Mouse (Mus musculus) erythroblast, embryonic 14.5 days (primary cell): ENCODE results near the gene Tmem170b. TPM values are rescaled to one million over a fixed set of nuclear protein-coding genes. Genes with fewer than 3 reads are reported as not detected.

Source experiments
- H3K27me3 ChIP-seq: 2 replicates; pipeline ENCODE4 v1.6.1; 2012; ENCODE audit warnings: inconsistent platforms; ENCODE audit not compliant: control insufficient read depth
- H3K36me3 ChIP-seq: 2 replicates; pipeline ENCODE4 v1.6.1; 2012; ENCODE audit warnings: mild to moderate bottlenecking, inconsistent platforms; ENCODE audit not compliant: control insufficient read depth
- H3K4me1 ChIP-seq: 2 replicates; pipeline ENCODE4 v1.6.1; 2012; ENCODE audit warnings: inconsistent platforms; ENCODE audit not compliant: control insufficient read depth
- H3K4me3 ChIP-seq: replicated peaks from 2 replicates; pipeline ENCODE3; 2012; ENCODE audit warnings: moderate library complexity, mild to moderate bottlenecking, inconsistent platforms
- H3K9me3 ChIP-seq: 2 replicates; pipeline ENCODE4 v1.6.1; 2012; ENCODE audit warnings: low read length, inconsistent platforms, mixed read lengths; ENCODE audit not compliant: control insufficient read depth
- GATA1 ChIP-seq: IDR thresholded peaks from 2 replicates; pipeline ENCODE4 v1.6.1; 2012; ENCODE audit warnings: low read length, inconsistent platforms, mixed read lengths
- TAL1 ChIP-seq: IDR thresholded peaks from 3 replicates; pipeline ENCODE4 v1.6.1; 2012; ENCODE audit warnings: low read length, inconsistent platforms, mixed read lengths
- polyA plus RNA-seq: library from polyadenylated mRNA; stranded (reverse); fragments of >175 nt; gene quantifications from 2 replicates; pipeline ENCODE4 v1.2.3, GENCODE M21; 2012

The Tmem170b gene
- polyA plus RNA-seq, 1 experiment: 0.10 TPM

DNA sequence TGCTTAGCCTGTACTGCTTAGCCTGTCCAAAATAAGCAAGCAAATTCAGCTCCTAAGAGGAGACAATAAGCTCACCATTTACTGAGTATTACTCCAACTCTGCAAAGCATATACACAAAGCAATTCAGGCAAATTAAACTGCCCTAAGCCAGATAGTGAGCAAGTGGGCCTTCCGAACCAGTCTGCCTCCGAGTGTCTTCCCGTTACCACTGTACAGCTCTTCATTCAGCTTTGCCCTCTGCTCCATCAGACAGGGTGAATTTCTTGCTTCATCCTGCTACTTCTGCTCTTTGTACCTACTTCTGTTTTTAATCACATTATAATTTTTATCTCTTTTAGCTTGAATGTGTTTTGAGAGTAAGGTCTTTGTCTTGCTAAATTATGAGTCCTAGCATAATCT lies 1.9 kb downstream of the Tmem170b start:
- Histone ChIP-seq H3K36me3 (no peaks in the 10 kb centered on the region), H3K27me3 (no peaks in the 10 kb centered on the region), H3K4me1 (peaks cover 36% of the 10 kb centered on the region), H3K4me3 (no peak overlapping the region), H3K9me3 (no peaks in the 10 kb centered on the region)
- TF ChIP-seq TAL1 (no peak), GATA1 (no peak)

DNA sequence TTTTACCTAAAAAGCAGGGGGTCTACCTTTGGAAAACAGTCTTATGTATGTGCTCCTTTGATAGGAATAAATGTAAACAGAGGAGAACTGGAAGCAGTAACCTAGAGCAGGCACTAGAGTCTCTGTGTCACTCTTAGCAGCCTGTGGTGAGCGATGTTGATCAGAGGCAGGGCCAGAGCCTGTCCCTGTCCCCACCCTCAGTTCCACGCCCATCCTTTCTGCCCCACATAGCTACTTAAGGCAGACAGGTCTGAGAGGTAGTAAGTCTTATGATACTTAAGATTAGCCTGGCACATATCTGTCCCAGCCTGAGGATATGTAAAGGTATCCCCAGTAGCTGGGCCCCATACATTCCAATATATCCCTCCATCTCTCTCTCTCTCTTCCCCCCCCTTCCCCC lies 2.9 kb downstream of the Tmem170b start:
- TF ChIP-seq TAL1 (no peak), GATA1 (no peak)
- Histone ChIP-seq H3K4me3 (no peak overlapping the region), H3K27me3 (no peaks in the 10 kb centered on the region), H3K36me3 (no peaks in the 10 kb centered on the region), H3K4me1 (peaks cover 34% of the 10 kb centered on the region), H3K9me3 (no peaks in the 10 kb centered on the region)

DNA sequence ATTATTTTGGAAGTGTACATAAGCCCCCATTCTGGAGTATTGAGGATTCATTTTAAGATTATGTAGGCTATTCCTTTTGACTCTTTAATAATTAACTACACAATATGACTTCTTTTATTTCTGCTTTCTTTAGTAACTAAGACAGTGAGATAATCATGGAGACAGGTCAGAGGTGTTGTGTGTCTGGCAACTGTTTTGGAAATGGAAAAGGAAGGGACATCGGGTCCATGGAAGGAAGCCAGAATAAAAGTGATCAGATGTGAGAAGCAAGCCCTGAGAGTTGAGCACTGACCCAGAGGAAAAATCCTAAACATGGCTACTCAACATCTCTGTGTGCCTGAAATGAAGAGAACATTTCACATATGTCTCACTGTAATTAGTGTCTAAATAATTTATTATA lies 5.3 kb downstream of the Tmem170b start:
- no peak for TF ChIP-seq TAL1
- no peak for TF ChIP-seq GATA1
- no peaks in the 10 kb centered on the region for H3K9me3 ChIP-seq
- H3K4me1 ChIP-seq: peaks cover 27% of the 10 kb centered on the region
- no peaks in the 10 kb centered on the region for H3K36me3 ChIP-seq
- H3K27me3 ChIP-seq: no peaks in the 10 kb centered on the region
- no peak overlapping the region for H3K4me3 ChIP-seq

DNA sequence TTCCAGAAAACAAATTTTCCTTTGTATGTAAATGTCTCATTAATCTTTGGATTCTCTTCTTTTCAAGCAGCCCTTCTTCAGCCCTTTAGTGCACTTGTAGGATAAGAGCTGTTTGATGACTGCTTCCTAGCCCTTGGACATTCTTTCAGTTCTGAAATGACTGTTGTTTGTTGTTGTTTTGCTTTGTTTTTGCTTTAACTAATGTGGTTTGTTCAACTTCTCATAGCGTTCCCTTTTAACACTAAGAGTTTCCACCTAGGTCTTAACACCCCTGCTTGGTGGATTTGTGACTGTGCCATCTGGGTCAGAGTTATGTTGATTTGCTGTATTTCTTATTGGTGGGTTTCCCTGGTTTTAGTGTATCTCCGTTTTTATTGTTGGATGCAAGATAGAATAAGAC lies 8.8 kb downstream of the Tmem170b start:
- no peaks in the 10 kb centered on the region for H3K36me3 ChIP-seq

DNA sequence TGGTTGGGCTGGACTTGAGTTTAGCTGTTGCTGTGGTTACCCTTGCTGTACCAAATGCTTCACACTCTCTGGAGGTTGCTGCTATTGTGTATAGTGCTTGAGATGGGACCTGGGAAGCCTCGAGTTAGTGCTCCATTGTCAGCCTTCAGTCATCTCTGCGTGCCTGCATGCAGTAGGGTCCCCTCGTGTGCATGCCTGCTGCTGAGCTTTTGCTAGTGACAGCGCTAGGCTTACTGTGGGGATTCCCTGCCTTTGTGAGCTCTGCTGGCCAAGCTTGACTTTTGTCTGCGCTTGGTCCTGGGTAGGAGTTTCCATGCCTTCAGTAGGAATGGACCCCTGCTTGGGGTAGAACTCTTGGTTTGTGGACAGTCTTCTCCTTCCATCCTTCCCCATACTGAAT lies 9.3 kb downstream of the Tmem170b start:
- no peaks in the 10 kb centered on the region for H3K9me3 ChIP-seq
- peaks cover 19% of the 10 kb centered on the region for H3K4me1 ChIP-seq
- H3K36me3 ChIP-seq: no peaks in the 10 kb centered on the region
- H3K27me3 ChIP-seq: no peaks in the 10 kb centered on the region
- no peak overlapping the region for H3K4me3 ChIP-seq
- TF ChIP-seq TAL1 (no peak), GATA1 (no peak)

More for the DNA sequence above, 8.8 kb downstream of the Tmem170b start:
- H3K4me3 ChIP-seq: no peak overlapping the region
- TF ChIP-seq GATA1 (no peak), TAL1 (no peak)
- peaks cover 14% of the 10 kb centered on the region for H3K4me1 ChIP-seq
- no peaks in the 10 kb centered on the region for H3K27me3 ChIP-seq
- no peaks in the 10 kb centered on the region for H3K9me3 ChIP-seq

DNA sequence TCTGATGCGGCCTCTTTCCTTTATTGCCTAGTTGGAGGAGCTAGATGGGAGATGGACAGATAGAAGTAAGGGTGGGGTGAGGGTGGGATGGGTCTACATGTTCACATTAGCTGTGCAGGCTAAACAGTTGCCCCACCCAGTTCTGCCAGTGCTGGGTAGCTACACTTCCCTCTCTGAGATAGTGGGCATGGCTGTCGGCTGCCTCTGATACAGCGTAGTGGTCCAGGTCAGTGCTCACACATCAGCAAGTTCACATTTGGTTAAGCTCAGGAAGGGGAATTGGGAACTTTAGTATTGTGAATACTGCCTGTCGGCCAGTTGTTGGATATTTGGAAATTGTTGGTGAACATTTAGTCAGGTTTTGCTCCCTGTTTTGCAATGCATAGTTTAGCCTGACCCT lies 13.8 kb downstream of the Tmem170b start:
- Histone ChIP-seq H3K4me3 (no peak overlapping the region), H3K4me1 (peaks cover 21% of the 10 kb centered on the region)

DNA sequence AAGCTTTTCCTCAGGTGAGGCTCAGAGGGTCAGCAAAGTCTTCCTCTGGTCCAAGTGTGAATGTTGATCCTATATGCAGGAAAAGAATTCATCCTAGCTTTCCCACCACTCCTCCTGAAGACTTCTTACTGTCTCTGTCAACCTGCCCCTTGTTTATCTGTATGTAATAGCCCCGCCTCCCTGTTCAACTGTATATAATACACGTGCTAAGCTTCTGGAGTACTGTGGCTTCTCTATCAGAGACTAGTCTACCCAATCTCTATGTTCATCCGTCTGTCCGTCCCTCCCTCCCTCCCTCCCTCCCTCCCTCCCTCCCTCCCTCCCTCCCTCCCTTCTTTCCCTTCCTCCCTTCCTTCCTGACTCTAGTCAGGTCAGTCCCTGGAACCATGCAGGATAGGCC lies 14.4 kb downstream of the Tmem170b start:
- Histone ChIP-seq H3K9me3 (no peaks in the 10 kb centered on the region), H3K27me3 (no peaks in the 10 kb centered on the region), H3K36me3 (no peaks in the 10 kb centered on the region), H3K4me1 (peaks cover 18% of the 10 kb centered on the region), H3K4me3 (no peak overlapping the region)
- TF ChIP-seq GATA1 (no peak), TAL1 (no peak)

More for the DNA sequence above, 13.8 kb downstream of the Tmem170b start:
- Histone ChIP-seq H3K36me3 (no peaks in the 10 kb centered on the region), H3K9me3 (no peaks in the 10 kb centered on the region), H3K27me3 (no peaks in the 10 kb centered on the region)
- TF ChIP-seq GATA1 (no peak), TAL1 (no peak)

DNA sequence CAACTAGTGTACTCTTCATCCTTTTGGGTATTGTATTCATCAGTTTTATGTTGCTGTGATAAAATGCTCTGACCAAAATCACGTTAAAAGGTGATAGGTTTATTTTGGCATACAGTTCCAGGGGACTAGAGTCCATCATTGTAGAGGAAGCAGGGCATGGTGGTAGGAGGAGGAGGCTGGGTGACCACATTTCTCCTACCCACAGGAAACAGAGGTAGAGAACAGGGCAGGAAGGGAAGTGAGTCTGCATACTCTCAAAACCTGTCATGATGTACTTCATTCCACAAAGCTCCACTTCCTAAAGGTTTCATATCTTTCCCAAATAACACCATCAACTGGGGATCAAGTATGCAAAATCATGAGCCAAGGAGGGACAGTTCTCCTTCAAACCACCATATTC lies 18.4 kb downstream of the Tmem170b start:
- H3K4me1 ChIP-seq: peaks cover 10% of the 10 kb centered on the region

DNA sequence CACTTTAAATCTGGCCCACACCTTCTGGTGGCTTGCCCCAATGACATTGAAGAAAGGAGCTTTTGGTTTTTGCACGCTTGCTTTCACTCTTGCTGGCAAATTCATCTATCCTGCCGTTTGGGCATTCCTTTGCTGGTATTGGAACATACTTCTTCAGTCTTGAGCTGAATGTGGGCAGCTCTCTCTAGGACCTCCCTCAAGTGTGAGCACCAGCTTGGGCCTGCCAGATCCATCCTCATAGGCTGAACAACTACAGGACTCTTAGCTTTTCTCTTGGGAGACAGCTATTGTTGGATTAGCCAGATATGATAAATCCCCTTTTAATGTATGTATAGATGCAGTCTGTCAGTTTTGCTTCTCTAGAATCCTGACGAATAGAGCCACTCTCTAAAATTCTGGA lies 19.5 kb downstream of the Tmem170b start:
- Histone ChIP-seq H3K36me3 (peaks cover 3% of the 10 kb centered on the region), H3K4me3 (no peak overlapping the region), H3K9me3 (no peaks in the 10 kb centered on the region), H3K4me1 (no peaks in the 10 kb centered on the region), H3K27me3 (no peaks in the 10 kb centered on the region)
- TF ChIP-seq GATA1 (no peak), TAL1 (no peak)

More for the DNA sequence above, 18.4 kb downstream of the Tmem170b start:
- TF ChIP-seq TAL1 (no peak), GATA1 (no peak)
- H3K27me3 ChIP-seq: no peaks in the 10 kb centered on the region
- peaks cover 3% of the 10 kb centered on the region for H3K36me3 ChIP-seq
- H3K4me3 ChIP-seq: no peak overlapping the region
- no peaks in the 10 kb centered on the region for H3K9me3 ChIP-seq

DNA sequence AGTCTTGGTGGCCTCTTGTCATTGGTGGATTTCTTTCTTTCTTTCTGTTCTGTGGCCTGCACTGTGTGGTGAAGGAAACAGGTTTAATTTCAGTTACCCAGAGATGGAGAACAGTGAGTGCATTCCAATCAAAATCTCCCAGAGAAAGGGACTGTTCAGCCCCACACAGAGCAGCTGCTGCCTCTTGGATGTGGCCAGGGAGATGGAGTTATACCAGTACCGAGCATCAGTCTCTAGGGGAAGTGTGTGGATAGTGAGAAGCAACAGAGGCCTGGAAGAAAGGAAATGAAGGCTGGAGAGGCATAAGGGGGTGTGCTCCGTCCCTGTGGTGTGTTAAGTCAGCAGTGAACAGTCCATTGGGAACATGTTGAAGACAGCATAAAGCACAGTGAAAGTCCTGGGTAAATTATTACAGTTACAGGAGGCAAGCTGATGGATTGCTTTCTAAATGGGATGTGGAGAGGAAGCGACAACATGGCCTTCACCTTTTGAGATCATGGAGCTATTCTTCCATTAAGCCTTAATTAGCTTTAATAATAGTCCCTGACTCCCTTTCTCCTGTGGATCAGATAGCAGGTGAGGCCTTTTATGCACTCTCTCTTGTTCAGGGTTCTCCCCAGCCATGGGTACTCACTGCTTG lies 21.7 kb downstream of the Tmem170b start:
- no peaks in the 10 kb centered on the region for H3K27me3 ChIP-seq
- peaks cover 9% of the 10 kb centered on the region for H3K36me3 ChIP-seq
- H3K4me3 ChIP-seq: no peak overlapping the region
- no peaks in the 10 kb centered on the region for H3K9me3 ChIP-seq
- TF ChIP-seq GATA1: no peak
- no peak for TF ChIP-seq TAL1
- H3K4me1 ChIP-seq: no peaks in the 10 kb centered on the region
